Mouse (Mus musculus): ENCODE results near the gene Rpl36al.

GRCm38 (mm10) chr12:69177526-69177925 is 6.4 kb downstream of the Rpl36al start:
- TF ChIP-seq CTCF (IDR thresholded peaks at IDR 0.05; ENCODE audit: low read depth), result no peak
- no peak for TF ChIP-seq EP300 (optimal IDR thresholded peaks at IDR 0.05)

All from stomach, postnatal 0 days (tissue).